ENCODE assay signal across 8 mouse cellular contexts in the genomic region with DNA sequence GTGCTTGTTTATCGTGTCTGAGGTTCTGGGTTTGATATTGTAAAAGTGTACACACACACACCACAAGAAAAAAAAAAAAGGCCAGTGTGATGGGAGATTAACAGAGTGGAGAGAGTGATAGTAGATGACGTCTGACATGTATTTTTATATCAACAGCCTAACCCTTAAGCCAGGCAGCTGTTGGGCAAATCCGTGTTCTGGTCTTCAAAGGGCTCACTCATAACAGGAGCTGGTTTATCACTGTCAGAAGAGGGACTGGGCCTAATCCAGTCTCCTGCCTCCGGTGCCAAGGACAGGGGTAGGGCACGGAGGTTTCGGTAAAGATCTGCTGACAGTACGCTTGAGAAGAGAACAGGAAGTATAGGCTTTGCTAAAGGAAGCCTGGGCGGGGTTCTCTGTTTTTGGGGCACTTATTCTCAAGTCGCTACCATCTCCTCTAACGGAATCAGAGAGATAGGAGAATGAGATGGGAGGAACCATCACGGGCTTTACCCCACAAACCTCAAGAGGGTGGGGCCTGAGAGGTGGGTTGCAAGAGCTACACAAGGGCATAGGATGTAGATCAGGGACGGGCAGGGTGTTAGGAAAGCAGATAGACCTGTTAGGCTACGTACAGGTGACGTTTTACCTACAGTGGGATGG. TPM values are rescaled to one million over a fixed set of nuclear protein-coding genes. Genes with fewer than 3 reads are reported as not detected.
DNase-seq lines count a peak whose midpoint lies in the region; ATAC-seq and TF ChIP-seq lines count a peak whose summit lies in the region.

No protein-coding gene starts in this region.

- H3K27ac ChIP-seq in gastrocnemius, adult 2 months: peak overlapping the region; percentile 99
- H3K27ac ChIP-seq in embryonic facial prominence, embryonic 13.5 days: 0 out of 2 replicates have a peak overlapping the region, but pooled peaks have one; percentile 44
- H3K27ac ChIP-seq in hindbrain, embryonic 11.5 days (ENCODE audit: low read depth, low read length): no peak overlapping the region
- H3K27ac ChIP-seq in lung, embryonic 16.5 days (ENCODE audit: low read length): no peak overlapping the region

- no peak for TF ChIP-seq CTCF in gastrocnemius, adult 2 months (IDR thresholded peaks at IDR 0.05)

- no peaks in the 10 kb centered on the region for H3K36me3 ChIP-seq in embryonic facial prominence, embryonic 13.5 days
- no peaks in the 10 kb centered on the region for H3K36me3 ChIP-seq in hindbrain, embryonic 11.5 days (ENCODE audit: control insufficient read depth, insufficient read depth, low read length)
- no peaks in the 10 kb centered on the region for H3K36me3 ChIP-seq in lung, embryonic 16.5 days (ENCODE audit: control insufficient read depth, insufficient read depth, low read length)

- H3K4me2 ChIP-seq in embryonic facial prominence, embryonic 13.5 days: peak overlapping the region; percentile 89; the same call in 1 of the 2 replicates
- H3K4me2 ChIP-seq in hindbrain, embryonic 11.5 days (replicated peaks; ENCODE audit: low read depth, low read length): peak overlapping the region; percentile 94; the same call in 1 of the 2 replicates
- H3K4me2 ChIP-seq in lung, embryonic 16.5 days (ENCODE audit: low read depth, low read length): peak overlapping the region; percentile 28; the same call in 1 of the 2 replicates

- DNase-seq in gastrocnemius, adult 2 months: peak; percentile 52
- no peak for DNase-seq in gastrocnemius, postnatal 36 days
- no peak for DNase-seq in hindbrain, embryonic 11.5 days (ENCODE audit: low spot score)
- peak; percentile 74 for DNase-seq in spleen, adult 12 weeks (ENCODE audit: low spot score)
- no peak for DNase-seq in retina, embryonic 14.5 days (ENCODE audit: low spot score)
- DNase-seq in cerebellum, adult 8-10 months: no peak

- 49% methylated on average over 14 of the region's 14 CpGs for WGBS in embryonic facial prominence, embryonic 13.5 days
- 49% methylated on average over 14 of the region's 14 CpGs for WGBS in hindbrain, embryonic 11.5 days
- WGBS in lung, embryonic 16.5 days: 37% methylated on average over 14 of the region's 14 CpGs

- H3K9ac ChIP-seq in embryonic facial prominence, embryonic 13.5 days: no peak overlapping the region
- H3K9ac ChIP-seq in hindbrain, embryonic 11.5 days (ENCODE audit: low read depth, low read length): no peak overlapping the region
- H3K9ac ChIP-seq in lung, embryonic 16.5 days (ENCODE audit: low read length): 0 out of 2 replicates have a peak overlapping the region, but pooled peaks have one; percentile 17

- no peak for ATAC-seq in embryonic facial prominence, embryonic 13.5 days (ENCODE audit: insufficient number of reproducible peaks, insufficient read depth, low FRiP score, low TSS enrichment, low read depth)
- ATAC-seq in hindbrain, embryonic 11.5 days (ENCODE audit: low FRiP score): peak; percentile 58; the same call in 1 of the 2 replicates
- peak; percentile 11 for ATAC-seq in lung, embryonic 16.5 days (ENCODE audit: low read depth)

- no peaks in the 10 kb centered on the region for H3K27me3 ChIP-seq in embryonic facial prominence, embryonic 13.5 days
- H3K27me3 ChIP-seq in hindbrain, embryonic 11.5 days (ENCODE audit: control insufficient read depth, insufficient read depth, low read length): peaks cover 3% of the 10 kb centered on the region; the same call in 1 of the 2 replicates
- H3K27me3 ChIP-seq in lung, embryonic 16.5 days (ENCODE audit: control insufficient read depth, insufficient read depth, low read depth, low read length): no peaks in the 10 kb centered on the region

- H3K4me1 ChIP-seq in embryonic facial prominence, embryonic 13.5 days: peaks cover 19% of the 10 kb centered on the region; the same call in 1 of the 2 replicates
- no peaks in the 10 kb centered on the region for H3K4me1 ChIP-seq in hindbrain, embryonic 11.5 days (replicated peaks; ENCODE audit: control insufficient read depth, insufficient read depth, low read length)
- H3K4me1 ChIP-seq in lung, embryonic 16.5 days (replicated peaks; ENCODE audit: control insufficient read depth, insufficient read depth, low read length): peaks cover 5% of the 10 kb centered on the region; the same call in 1 of the 2 replicates

- intact Hi-C loops in gastrocnemius, adult 2 months (cut with DNase I): loop anchor here (1.0 to 5.0 kb wide), 2 partner anchors 101 to 151 kb away; no protein-coding TSS in a partner anchor
- intact Hi-C loops in gastrocnemius, postnatal 36 days (cut with DNase I): loop anchor here (1.0 kb wide), 1 partner anchor 151 kb away; no protein-coding TSS in a partner anchor

- peak overlapping the region; percentile 95 for H3K4me3 ChIP-seq in gastrocnemius, adult 2 months
- peak overlapping the region; percentile 84 for H3K4me3 ChIP-seq in embryonic facial prominence, embryonic 13.5 days
- H3K4me3 ChIP-seq in hindbrain, embryonic 11.5 days (ENCODE audit: low read depth, low read length): no peak overlapping the region
- H3K4me3 ChIP-seq in lung, embryonic 16.5 days (ENCODE audit: low read length): peak overlapping the region; percentile 89

- H3K9me3 ChIP-seq in embryonic facial prominence, embryonic 13.5 days: no peaks in the 10 kb centered on the region
- H3K9me3 ChIP-seq in hindbrain, embryonic 11.5 days (ENCODE audit: control insufficient read depth, low read length): no peaks in the 10 kb centered on the region
- no peaks in the 10 kb centered on the region for H3K9me3 ChIP-seq in lung, embryonic 16.5 days (ENCODE audit: control insufficient read depth, low read length)

RNA-seq across cellular contexts. Expression of gene Stim1, which starts 1.1 kb away (rescaled TPM):
- 100 to 1,000 TPM; 156 to 196 TPM for total RNA-seq in gastrocnemius, adult 2 months (2021)
- total RNA-seq in gastrocnemius, postnatal 36 days (2021): 100 to 1,000 TPM; 155 to 167 TPM
- polyA plus RNA-seq in embryonic facial prominence, embryonic 13.5 days (2015; fragmentation: Nextera tagmentation; extraction: Ambion mirVana): 27.7 and 30.1 TPM in 2 replicates
- 9.3 and 10.3 TPM in 2 replicates for polyA plus RNA-seq in hindbrain, embryonic 11.5 days (2014; fragmentation: Nextera tagmentation; extraction: Ambion mirVana)
- polyA plus RNA-seq in lung, embryonic 16.5 days (2015; fragmentation: Nextera tagmentation; extraction: Ambion mirVana): 20.6 and 21.3 TPM in 2 replicates

RNA-seq across cellular contexts. Expression of gene Rhog, which starts 10.7 kb away (rescaled TPM):
- total RNA-seq in gastrocnemius, adult 2 months (2021): 10 to 100 TPM; 14.7 to 17.0 TPM
- 10 to 100 TPM; 15.6 to 15.7 TPM for total RNA-seq in gastrocnemius, postnatal 36 days (2021)
- polyA plus RNA-seq in embryonic facial prominence, embryonic 13.5 days (2015; fragmentation: Nextera tagmentation; extraction: Ambion mirVana): 59.5 and 60.7 TPM in 2 replicates
- polyA plus RNA-seq in hindbrain, embryonic 11.5 days (2014; fragmentation: Nextera tagmentation; extraction: Ambion mirVana): 35.3 and 35.5 TPM in 2 replicates
- 78.1 and 82.1 TPM in 2 replicates for polyA plus RNA-seq in lung, embryonic 16.5 days (2015; fragmentation: Nextera tagmentation; extraction: Ambion mirVana)

RNA-seq across cellular contexts. Expression of gene Pgap2, which starts 56.5 kb away (rescaled TPM):
- total RNA-seq in gastrocnemius, adult 2 months (2021): 10 to 100 TPM; 27.2 to 29.4 TPM
- total RNA-seq in gastrocnemius, postnatal 36 days (2021): 10 to 100 TPM; 23.3 to 25.4 TPM
- polyA plus RNA-seq in embryonic facial prominence, embryonic 13.5 days (2015; fragmentation: Nextera tagmentation; extraction: Ambion mirVana): 93.5 and 98.9 TPM in 2 replicates
- 47.4 and 50.3 TPM in 2 replicates for polyA plus RNA-seq in hindbrain, embryonic 11.5 days (2014; fragmentation: Nextera tagmentation; extraction: Ambion mirVana)
- 95.1 and 103 TPM in 2 replicates for polyA plus RNA-seq in lung, embryonic 16.5 days (2015; fragmentation: Nextera tagmentation; extraction: Ambion mirVana)

RNA-seq across cellular contexts. Expression of gene Nup98, which starts 56.5 kb away (rescaled TPM):
- total RNA-seq in gastrocnemius, adult 2 months (2021): 10 to 100 TPM; 27.0 to 28.0 TPM
- total RNA-seq in gastrocnemius, postnatal 36 days (2021): 10 to 100 TPM; 20.8 to 22.6 TPM
- 37.1 and 38.7 TPM in 2 replicates for polyA plus RNA-seq in embryonic facial prominence, embryonic 13.5 days (2015; fragmentation: Nextera tagmentation; extraction: Ambion mirVana)
- 40.0 and 42.1 TPM in 2 replicates for polyA plus RNA-seq in hindbrain, embryonic 11.5 days (2014; fragmentation: Nextera tagmentation; extraction: Ambion mirVana)
- polyA plus RNA-seq in lung, embryonic 16.5 days (2015; fragmentation: Nextera tagmentation; extraction: Ambion mirVana): 32.8 and 34.4 TPM in 2 replicates

Comparison
In these comparisons a context has a peak if more than half of its experiments do, and no peak if none do; other contexts are left out.
1. DNase-seq: peak in gastrocnemius, adult 2 months (single experiment) and spleen, adult 12 weeks (single experiment); none in gastrocnemius, postnatal 36 days (0 of 2), hindbrain, embryonic 11.5 days (single experiment), retina, embryonic 14.5 days (single experiment) and cerebellum, adult 8-10 months (single experiment).
2. H3K27ac ChIP-seq: peak in gastrocnemius, adult 2 months (single experiment) and embryonic facial prominence, embryonic 13.5 days (single experiment); none in hindbrain, embryonic 11.5 days (single experiment) and lung, embryonic 16.5 days (single experiment).
3. H3K4me2 ChIP-seq: peak in every context shown above with its lines; median percentile 94 in hindbrain, embryonic 11.5 days; 89 in embryonic facial prominence, embryonic 13.5 days; 28 in lung, embryonic 16.5 days.